Mouse (Mus musculus): ENCODE measurements around the gene Gorasp1.

DNA sequence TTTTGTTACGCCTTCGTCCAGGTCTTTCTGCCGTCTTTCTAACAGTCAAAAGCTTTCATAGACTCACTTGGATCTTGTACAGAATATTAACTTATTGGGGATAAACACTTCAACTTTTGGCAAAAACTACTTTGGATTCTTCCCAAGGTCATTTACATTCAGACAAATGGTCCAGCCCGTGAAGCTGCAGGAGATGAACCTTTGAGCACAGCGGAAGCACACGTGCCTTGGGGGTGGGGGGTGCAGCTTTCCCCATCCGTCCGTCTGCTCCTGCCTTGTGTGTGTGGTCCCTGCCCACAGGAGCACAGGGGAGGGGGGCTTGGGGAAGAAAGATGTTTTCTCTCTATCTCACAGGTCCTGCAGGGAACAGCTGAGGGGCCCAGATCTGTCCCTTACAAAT is 11.6 kb downstream of the Gorasp1 start:
- no peak for TF ChIP-seq CTCF (IDR thresholded peaks at IDR 0.05; ENCODE audit: low read depth, low read length)
- TF ChIP-seq POLR2A (IDR thresholded peaks at IDR 0.05; ENCODE audit: borderline replicate concordance, low read depth, low read length) = no peak

Measured in bone marrow macrophage, adult 2 months (primary cell).